Mouse (Mus musculus): ENCODE data around the gene Sirt7. TPM values are rescaled to one million over a fixed set of nuclear protein-coding genes. Genes with fewer than 3 reads are reported as not detected.

The Sirt7 gene
- total RNA-seq, 2 experiments from 2014 or later = 53.6 to 121 TPM

GRCm38 (mm10) chr11:120572752-120573584 lies 52.1 kb downstream of the Sirt7 start, which contains the start of gene P4hb:
P4hb (minus strand) TSS chr11:120573253.
- ATAC-seq (ENCODE audit: poor library complexity, severe bottlenecking) = peak; percentile 77

GRCm38 (mm10) chr11:120572417-120572751 lies 52.7 kb downstream of the Sirt7 start:
- peak; percentile 1; the same call in 1 of the 2 replicates for ATAC-seq (ENCODE audit: poor library complexity, severe bottlenecking)

GRCm38 (mm10) chr11:120571754-120572416 lies 53.2 kb downstream of the Sirt7 start:
- no peak for ATAC-seq (ENCODE audit: poor library complexity, severe bottlenecking)

GRCm38 (mm10) chr11:120571122-120571521 lies 53.9 kb downstream of the Sirt7 start:
- peak; percentile 33 for ATAC-seq (ENCODE audit: poor library complexity, severe bottlenecking)

Other genes with a start within 250 kb of the Sirt7 start
Only the 30 nearest of the 33 such genes appear.
- 0.16 TPM in 1 of 2 replicates, not detected in the other for gene Tspan10, start 182.6 kb downstream of the Sirt7 start, total RNA-seq (2015)
- gene Tspan10, start 182.6 kb downstream of the Sirt7 start, total RNA-seq (2017) = not detected in 2 replicates
- gene Pde6g, start 171.7 kb downstream of the Sirt7 start, total RNA-seq (2015) = 1.1 TPM in 1 of 2 replicates, not detected in the other
- not detected in 2 replicates for gene Pde6g, start 171.7 kb downstream of the Sirt7 start, total RNA-seq (2017)
- 6.2 and 7.7 TPM in 2 replicates for gene Oxld1, start 167.2 kb downstream of the Sirt7 start, total RNA-seq (2015)
- gene Oxld1, start 167.2 kb downstream of the Sirt7 start, total RNA-seq (2017) = 4.2 and 6.8 TPM in 2 replicates
- gene Ccdc137, start 167.1 kb downstream of the Sirt7 start, total RNA-seq (2015) = 5.8 and 6.2 TPM in 2 replicates
- 5.9 and 36.8 TPM in 2 replicates for gene Ccdc137, start 167.1 kb downstream of the Sirt7 start, total RNA-seq (2017)
- 14.1 and 15.1 TPM in 2 replicates for gene Arl16, start 157.6 kb downstream of the Sirt7 start, total RNA-seq (2015)
- 9.1 and 10.8 TPM in 2 replicates for gene Arl16, start 157.6 kb downstream of the Sirt7 start, total RNA-seq (2017)
- gene Mrpl12, start 140.6 kb downstream of the Sirt7 start, total RNA-seq (2015) = 34.3 and 35.6 TPM in 2 replicates
- 25.4 and 41.7 TPM in 2 replicates for gene Mrpl12, start 140.6 kb downstream of the Sirt7 start, total RNA-seq (2017)
- gene Slc25a10, start 133.4 kb downstream of the Sirt7 start, total RNA-seq (2015) = 9.3 and 14.7 TPM in 2 replicates
- 12.8 and 17.2 TPM in 2 replicates for gene Slc25a10, start 133.4 kb downstream of the Sirt7 start, total RNA-seq (2017)
- not detected in 2 replicates for gene Gcgr, start 94.5 kb downstream of the Sirt7 start, total RNA-seq (2015)
- not detected in 2 replicates for gene Gcgr, start 94.5 kb downstream of the Sirt7 start, total RNA-seq (2017)
- gene Mcrip1, start 75.5 kb downstream of the Sirt7 start, total RNA-seq (2015) = 79.7 and 83.0 TPM in 2 replicates
- 18.3 and 30.5 TPM in 2 replicates for gene Mcrip1, start 75.5 kb downstream of the Sirt7 start, total RNA-seq (2017)
- gene Ppp1r27, start 74.1 kb downstream of the Sirt7 start, total RNA-seq (2015) = not detected in 2 replicates
- gene Ppp1r27, start 74.1 kb downstream of the Sirt7 start, total RNA-seq (2017) = not detected in 2 replicates
- gene P4hb, start 52.0 kb downstream of the Sirt7 start, total RNA-seq (2015) = 301 and 325 TPM in 2 replicates
- gene P4hb, start 52.0 kb downstream of the Sirt7 start, total RNA-seq (2017) = 587 and 590 TPM in 2 replicates
- gene Arhgdia, start 43.6 kb downstream of the Sirt7 start, total RNA-seq (2015) = 506 and 521 TPM in 2 replicates
- gene Arhgdia, start 43.6 kb downstream of the Sirt7 start, total RNA-seq (2017) = 226 and 275 TPM in 2 replicates
- gene Alyref, start 26.9 kb downstream of the Sirt7 start, total RNA-seq (2015) = 143 and 149 TPM in 2 replicates
- gene Alyref, start 26.9 kb downstream of the Sirt7 start, total RNA-seq (2017) = 171 and 196 TPM in 2 replicates
- 79.9 and 90.6 TPM in 2 replicates for gene Anapc11, start 26.8 kb downstream of the Sirt7 start, total RNA-seq (2015)
- 30.0 and 32.3 TPM in 2 replicates for gene Anapc11, start 26.8 kb downstream of the Sirt7 start, total RNA-seq (2017)
- gene Npb, start 16.8 kb downstream of the Sirt7 start, total RNA-seq (2015) = not detected in 2 replicates
- not detected in 2 replicates for gene Npb, start 16.8 kb downstream of the Sirt7 start, total RNA-seq (2017)
- 11.8 and 13.3 TPM in 2 replicates for gene Pcyt2, start 7.3 kb downstream of the Sirt7 start, total RNA-seq (2015)
- gene Pcyt2, start 7.3 kb downstream of the Sirt7 start, total RNA-seq (2017) = 17.3 and 22.6 TPM in 2 replicates
- gene Mafg, start 8.4 kb upstream of the Sirt7 start, total RNA-seq (2015) = 23.1 and 23.8 TPM in 2 replicates
- 58.7 and 68.0 TPM in 2 replicates for gene Mafg, start 8.4 kb upstream of the Sirt7 start, total RNA-seq (2017)
- 3.5 and 3.7 TPM in 2 replicates for gene Pycr1, start 18.5 kb upstream of the Sirt7 start, total RNA-seq (2015)
- gene Pycr1, start 18.5 kb upstream of the Sirt7 start, total RNA-seq (2017) = 2.9 TPM in 2 replicates
- not detected in 2 replicates for gene Myadml2, start 22.9 kb upstream of the Sirt7 start, total RNA-seq (2015)
- not detected in 2 replicates for gene Myadml2, start 22.9 kb upstream of the Sirt7 start, total RNA-seq (2017)
- gene Notum, start 35.9 kb upstream of the Sirt7 start, total RNA-seq (2015) = not detected in 2 replicates
- gene Notum, start 35.9 kb upstream of the Sirt7 start, total RNA-seq (2017) = not detected in 2 replicates
- 57.9 and 63.1 TPM in 2 replicates for gene Aspscr1, start 47.7 kb upstream of the Sirt7 start, total RNA-seq (2015)
- gene Aspscr1, start 47.7 kb upstream of the Sirt7 start, total RNA-seq (2017) = 59.5 and 70.2 TPM in 2 replicates
- gene Cenpx, start 88.5 kb upstream of the Sirt7 start, total RNA-seq (2015) = 84.6 and 95.8 TPM in 2 replicates
- 67.0 and 71.5 TPM in 2 replicates for gene Cenpx, start 88.5 kb upstream of the Sirt7 start, total RNA-seq (2017)
- 6.3 and 7.2 TPM in 2 replicates for gene Lrrc45, start 88.7 kb upstream of the Sirt7 start, total RNA-seq (2015)
- 21.0 and 21.6 TPM in 2 replicates for gene Lrrc45, start 88.7 kb upstream of the Sirt7 start, total RNA-seq (2017)
- 0.25 and 0.83 TPM in 2 replicates for gene Rac3, start 96.2 kb upstream of the Sirt7 start, total RNA-seq (2015)
- gene Rac3, start 96.2 kb upstream of the Sirt7 start, total RNA-seq (2017) = 1.4 TPM in 1 of 2 replicates, not detected in the other
- 24.9 and 30.0 TPM in 2 replicates for gene Dcxr, start 102.0 kb upstream of the Sirt7 start, total RNA-seq (2015)
- 20.0 and 25.0 TPM in 2 replicates for gene Dcxr, start 102.0 kb upstream of the Sirt7 start, total RNA-seq (2017)
- gene Cbr2, start 106.9 kb upstream of the Sirt7 start, total RNA-seq (2015) = 7.6 and 8.5 TPM in 2 replicates
- gene Cbr2, start 106.9 kb upstream of the Sirt7 start, total RNA-seq (2017) = 1.7 and 8.9 TPM in 2 replicates
- 10.5 and 11.9 TPM in 2 replicates for gene Hmga1b, start 137.6 kb upstream of the Sirt7 start, total RNA-seq (2015)
- 7.6 and 8.8 TPM in 2 replicates for gene Hmga1b, start 137.6 kb upstream of the Sirt7 start, total RNA-seq (2017)
- gene Rfng, start 159.0 kb upstream of the Sirt7 start, total RNA-seq (2015) = 10.4 and 14.5 TPM in 2 replicates
- 3.3 and 5.7 TPM in 2 replicates for gene Rfng, start 159.0 kb upstream of the Sirt7 start, total RNA-seq (2017)
- 51.4 and 70.1 TPM in 2 replicates for gene Gps1, start 159.0 kb upstream of the Sirt7 start, total RNA-seq (2015)
- 52.1 and 56.3 TPM in 2 replicates for gene Gps1, start 159.0 kb upstream of the Sirt7 start, total RNA-seq (2017)
- gene Dus1l, start 171.2 kb upstream of the Sirt7 start, total RNA-seq (2015) = 46.1 and 51.8 TPM in 2 replicates
- 24.0 and 31.1 TPM in 2 replicates for gene Dus1l, start 171.2 kb upstream of the Sirt7 start, total RNA-seq (2017)